Mouse (Mus musculus) c-Kit-positive CD71-negative TER-119-negative erythroid progenitor cells, embryonic 14.5 days (primary cell): ENCODE measurements around the gene 9130019O22Rik.
"Not testable (repeated sequence)": the region's sequence is repeated elsewhere in the genome, so short reads cannot be mapped to it uniquely, and the experiment has no call there.

ENCODE experiments used
- DNase-seq: peaks from one replicate; pipeline ENCODE4 v3.0.0-alpha.2; 2013; ENCODE audit warnings: low read depth

The 9130019O22Rik gene

DNA sequence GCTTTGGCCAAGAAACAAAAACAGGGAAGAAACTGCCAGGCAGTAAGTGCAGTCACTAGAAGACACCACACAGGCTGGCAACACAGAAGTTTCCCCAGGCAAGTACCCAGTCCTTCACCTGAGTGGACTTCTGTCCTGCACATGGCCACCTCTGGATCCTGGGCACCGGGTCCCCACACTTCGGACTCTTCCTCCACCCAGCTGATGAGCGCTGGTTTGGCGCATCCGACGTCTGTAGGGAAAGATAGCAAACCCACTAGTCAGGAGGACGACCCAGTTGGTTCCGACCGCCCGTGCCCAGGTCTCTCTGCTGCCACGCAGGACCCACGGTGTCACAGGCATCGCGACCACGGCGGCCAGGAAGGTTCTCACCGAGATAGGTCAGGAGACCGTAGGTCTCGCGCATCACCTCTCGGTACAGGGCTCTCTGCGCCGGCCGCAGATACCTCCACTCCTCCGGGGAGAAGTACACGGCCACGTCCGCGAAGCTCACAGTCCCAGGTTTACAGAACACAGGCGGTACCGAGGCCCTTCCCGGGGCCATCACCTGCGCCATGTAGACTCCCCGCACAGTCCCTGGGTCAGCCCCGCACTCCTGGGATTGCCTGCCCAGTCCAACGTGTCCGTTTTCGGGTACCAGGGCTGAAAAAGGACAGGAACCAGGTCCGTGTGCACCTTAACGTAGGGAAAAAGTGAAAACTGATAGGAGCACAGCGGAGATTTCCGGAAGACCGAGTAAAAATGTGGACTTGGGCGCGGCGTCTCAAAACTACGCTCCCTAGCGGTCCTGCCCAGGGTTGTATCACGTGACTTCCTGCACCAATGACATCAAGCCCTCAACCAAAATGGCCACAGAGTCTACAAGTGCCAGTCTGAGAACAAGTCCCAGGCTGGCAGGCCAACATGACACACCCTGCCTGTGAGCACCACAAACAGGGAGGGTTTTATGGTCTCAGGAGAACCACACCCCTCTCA lies 11.4 kb downstream of the 9130019O22Rik start, which contains the start of gene Zfp747:
Gene Zfp747 (minus strand): TSS at position 780 of the 975 bp plus-strand sequence.
- peak; percentile 95 for DNase-seq

DNA sequence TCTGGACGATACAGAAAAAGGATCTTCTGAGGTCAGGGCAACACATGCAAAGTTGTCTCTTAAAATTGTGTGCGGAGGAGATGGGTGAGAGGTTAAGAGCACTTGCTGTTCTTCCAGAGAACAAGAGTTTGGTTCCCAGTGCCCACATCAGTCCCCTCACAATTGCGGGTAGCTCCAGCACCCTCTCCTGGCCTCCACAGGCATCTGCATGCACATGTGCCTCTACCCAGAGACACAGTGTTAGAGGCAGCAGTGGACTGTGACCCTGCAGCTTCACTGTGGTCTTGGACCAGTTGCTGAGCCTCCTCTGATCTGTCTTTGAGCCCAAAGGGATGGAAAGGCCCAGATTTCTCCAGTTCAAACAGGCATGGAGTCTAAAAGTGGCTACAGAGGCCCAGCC lies 15.1 kb downstream of the 9130019O22Rik start:
- not testable (repeated sequence) for DNase-seq

DNA sequence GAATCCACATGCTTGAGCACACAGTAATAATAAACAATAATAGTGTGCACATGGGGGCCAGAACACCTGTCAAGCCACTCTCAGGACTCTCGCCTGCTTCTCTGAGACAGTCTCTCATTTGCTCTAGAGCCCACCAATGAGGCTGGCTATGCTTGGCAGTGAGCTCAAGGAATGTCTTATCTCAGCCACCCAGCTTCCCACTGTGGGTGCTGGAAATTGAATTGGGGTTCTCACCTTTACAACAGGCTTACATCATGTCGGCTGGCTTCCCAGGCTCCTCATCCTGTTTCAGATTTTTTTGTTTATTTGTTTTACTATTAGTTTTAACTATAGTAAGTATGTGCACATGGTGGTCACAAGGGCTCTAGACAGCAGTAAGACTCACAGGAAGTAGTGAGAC lies 15.8 kb downstream of the 9130019O22Rik start:
- no peak for DNase-seq

DNA sequence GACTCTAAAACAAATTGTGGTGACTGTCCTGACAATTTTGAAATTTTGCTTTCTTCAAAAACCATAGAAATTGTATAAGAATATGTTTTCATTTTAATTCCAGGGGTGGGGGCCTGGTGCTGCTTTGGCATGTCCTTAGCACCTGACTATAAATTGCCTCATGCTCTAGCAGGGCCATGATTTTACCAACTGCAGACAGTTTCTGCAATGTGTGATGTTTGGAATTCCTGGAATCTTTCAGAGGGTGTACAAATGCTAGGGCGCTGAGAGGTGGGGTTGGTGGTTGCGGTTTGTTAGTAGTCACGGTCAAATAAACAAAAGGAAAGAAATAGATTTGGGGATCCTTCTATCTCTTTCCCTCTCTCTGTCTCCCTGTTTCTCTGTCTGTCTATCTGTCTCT lies 20.7 kb downstream of the 9130019O22Rik start:
- no peak for DNase-seq

DNA sequence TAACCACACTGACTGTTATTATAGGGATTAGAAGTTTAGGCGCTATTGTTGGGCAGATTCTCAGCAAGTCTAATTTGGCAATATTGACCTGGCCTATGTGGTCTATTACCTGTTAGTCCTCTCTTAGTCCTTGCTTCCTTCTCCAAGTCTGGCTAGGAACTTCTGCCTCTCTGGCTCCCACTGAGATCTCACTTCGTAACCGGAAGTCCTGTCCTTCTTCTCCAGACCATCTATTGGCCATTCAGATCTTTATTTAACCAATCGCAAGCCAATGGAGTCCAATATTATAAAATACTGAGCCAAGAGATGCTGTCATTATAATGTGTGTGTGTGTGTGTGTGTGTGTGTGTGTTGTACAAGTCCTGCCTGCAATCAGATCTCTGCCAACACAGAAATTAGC lies 22.8 kb downstream of the 9130019O22Rik start:
- DNase-seq = no peak

DNA sequence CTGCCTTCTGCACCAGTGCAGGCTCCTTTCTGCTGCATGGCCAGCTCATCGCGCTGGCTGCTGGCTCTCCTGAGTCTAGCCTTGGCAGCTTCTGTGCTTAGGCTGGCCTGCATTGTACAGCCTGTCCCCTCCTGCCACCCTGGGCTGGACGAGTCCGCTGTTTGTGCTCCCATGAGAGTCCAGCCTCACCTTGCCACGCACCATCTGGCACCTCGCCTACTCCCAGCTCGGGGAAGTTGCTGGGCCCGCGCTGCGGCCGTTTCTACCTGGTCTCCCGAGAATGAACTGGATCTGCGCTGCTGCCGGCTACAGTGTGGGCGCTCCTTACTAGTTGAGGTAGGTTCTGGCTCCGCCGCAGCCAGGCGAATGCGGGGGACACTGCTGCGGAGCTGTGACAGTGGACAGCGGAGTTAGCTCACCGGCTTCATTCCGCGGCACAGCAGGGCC lies 23.5 kb downstream of the 9130019O22Rik start:
- DNase-seq = no peak

DNA sequence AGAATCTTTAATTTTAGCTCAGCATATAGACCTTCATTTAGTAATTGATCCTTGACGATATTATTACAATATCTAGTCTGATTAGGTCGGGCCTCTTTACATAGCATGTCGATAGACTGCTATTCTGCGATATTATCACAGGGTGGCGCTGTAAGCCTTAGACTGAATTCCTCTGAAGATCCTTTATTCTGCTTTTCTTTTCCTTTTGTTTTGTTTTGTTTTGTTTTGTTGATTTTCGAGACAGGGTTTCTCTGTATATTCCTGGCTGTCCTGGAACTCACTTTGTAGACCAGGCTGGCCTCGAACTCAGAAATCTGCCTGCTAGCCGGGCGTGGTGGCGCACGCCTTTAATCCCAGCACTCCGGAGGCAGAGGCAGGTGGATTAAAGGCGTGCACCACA lies 24.5 kb downstream of the 9130019O22Rik start:
- not testable (repeated sequence) for DNase-seq

DNA sequence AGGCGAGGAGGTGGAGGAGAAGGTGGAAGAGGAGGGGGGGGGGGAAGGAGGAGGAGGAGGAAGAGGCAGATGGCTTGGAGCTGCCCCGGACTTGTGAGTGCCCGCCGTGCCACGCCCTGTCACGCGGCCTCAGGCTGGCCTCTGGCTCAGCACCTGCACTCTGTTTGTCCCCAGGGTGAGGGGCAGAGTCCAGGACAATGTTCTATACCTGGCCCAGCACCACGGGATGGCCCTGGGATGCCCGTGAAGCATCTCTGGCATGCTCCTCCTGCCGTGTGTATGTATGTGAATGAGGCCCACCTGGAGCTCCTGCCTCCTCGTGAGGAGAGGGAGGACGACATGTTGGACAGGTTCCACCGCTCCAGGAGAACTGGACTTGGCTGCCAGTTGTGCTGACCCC lies 25.5 kb downstream of the 9130019O22Rik start:
- DNase-seq = no peak

DNA sequence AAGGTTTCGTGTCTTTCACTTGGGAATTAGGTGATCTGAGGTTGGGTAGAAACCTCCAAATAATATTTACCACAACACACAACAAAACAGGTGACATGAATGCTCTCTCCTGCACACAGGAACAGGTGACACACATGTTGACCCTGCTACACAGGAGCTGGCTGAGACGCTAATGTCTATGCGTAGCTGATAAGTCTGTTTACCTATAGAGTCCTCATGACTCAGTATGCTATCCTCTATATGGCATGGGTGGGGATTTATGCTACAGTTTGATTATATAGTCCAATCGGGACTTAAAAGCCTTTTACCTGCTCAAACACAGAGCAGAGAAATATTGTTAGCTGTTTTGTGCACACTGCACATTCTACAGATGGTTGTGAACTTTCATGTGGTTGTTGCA lies 26.7 kb downstream of the 9130019O22Rik start:
- DNase-seq = no peak

DNA sequence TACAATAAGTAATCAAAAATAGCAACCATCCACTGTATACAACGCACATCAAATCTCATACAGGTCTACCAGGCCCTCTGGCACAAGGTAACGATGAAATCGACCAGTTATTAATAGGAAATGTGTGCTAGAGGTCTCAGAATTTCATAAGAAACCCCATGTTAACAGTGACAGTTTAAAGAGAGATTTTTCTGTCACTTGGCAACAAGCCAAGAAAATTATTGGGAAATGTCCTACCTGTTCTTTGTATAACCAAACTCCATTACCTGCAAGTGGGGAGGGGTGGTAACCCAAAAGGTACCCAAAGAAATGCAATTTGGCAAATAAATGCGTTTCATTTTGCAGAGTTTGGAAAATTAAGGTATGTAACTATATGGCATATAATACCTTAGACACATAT lies 28.5 kb downstream of the 9130019O22Rik start:
- DNase-seq = no peak

DNA sequence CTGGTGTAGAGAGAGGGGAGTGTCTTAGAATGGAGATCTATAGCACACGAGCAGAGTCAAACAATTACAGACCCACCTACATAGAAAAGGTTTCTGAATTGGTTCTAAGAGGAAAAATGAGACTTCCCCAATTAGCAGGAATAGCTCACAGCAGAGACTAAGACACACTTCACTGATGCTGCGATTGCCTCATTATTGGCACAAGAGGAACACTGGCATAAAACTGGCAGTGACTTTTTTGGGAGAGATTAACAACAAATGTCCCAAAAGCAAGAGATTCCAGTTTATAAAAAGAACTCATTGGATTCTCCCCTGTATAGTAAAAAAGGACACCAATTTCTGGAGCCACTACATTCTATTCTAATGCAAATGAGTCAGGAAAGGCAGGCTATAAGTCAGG lies 29.1 kb downstream of the 9130019O22Rik start:
- no peak for DNase-seq

DNA sequence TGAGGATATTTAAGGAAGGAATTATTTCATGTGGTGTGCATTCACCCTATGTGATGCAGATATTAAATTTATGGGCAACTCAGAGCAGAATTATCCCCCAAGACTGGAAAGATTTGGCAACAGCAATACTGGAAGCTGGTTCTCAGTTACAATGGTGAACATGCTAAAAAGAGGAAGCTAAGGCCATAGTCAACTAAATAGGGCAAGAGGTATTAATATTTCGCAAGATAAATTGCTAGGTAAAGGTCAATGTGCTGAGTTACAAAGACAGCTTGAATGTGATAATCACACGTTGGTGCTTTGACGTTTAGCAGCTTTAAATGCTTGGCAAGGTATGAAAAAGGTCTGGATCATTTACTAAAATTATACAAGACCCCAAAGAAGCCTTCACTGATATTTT lies 31.2 kb downstream of the 9130019O22Rik start:
- DNase-seq = no peak

DNA sequence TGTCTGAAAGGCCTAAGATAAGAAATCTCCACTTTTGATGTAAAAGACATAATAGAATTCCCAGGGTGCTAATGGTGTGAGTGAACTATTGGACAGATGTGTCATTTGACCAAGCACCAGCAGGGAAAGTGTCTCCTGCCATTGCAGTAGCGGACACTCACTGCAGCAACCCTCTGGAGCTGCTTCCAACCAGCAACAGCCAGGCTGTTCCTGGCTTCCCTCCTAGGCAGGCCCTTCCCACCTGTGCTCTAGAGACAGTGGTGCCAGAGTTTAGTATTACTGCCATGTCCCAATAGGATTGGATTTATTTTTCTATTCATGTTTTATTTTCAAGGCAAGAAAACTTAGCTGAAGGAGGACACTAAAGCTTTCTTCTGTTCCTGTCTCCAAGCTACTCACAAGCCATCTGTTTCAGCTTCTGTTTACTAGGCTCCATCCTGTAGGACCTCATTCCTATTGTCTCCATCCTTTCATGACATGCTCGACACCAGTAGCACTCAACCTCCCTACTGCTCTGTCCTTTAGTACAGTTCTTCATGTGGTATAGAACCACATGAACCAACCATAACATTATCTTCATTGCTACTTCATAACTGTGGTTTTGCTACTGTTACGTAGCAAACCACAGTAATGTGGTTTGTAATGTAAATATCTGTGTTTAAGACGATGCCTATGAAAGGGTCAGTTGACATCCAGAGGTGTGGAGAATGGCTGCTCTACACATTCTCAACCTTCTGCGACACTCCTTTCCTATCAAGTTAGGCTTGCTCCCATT lies 35.5 kb downstream of the 9130019O22Rik start:
- no peak for DNase-seq

DNA sequence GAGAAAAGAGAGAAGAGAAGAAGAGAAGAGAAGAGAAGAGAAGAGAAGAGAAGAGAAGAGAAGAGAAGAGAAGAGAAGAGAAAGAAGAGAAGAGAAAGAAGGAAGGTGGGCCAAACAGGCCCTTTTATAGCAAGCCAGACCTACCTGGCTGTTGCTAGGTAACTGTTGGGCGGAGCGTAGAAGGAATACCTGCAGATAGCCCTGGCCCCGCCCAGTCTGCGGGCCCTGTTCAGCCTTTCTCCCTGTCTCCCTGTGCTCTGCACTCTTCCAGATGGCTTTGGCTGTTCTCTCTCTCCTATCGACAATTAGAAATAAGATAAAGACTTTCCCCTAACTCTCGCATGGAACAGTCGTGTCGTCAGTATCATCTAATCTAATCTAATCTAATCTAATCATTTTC lies 40.3 kb downstream of the 9130019O22Rik start:
- no peak for DNase-seq

DNA sequence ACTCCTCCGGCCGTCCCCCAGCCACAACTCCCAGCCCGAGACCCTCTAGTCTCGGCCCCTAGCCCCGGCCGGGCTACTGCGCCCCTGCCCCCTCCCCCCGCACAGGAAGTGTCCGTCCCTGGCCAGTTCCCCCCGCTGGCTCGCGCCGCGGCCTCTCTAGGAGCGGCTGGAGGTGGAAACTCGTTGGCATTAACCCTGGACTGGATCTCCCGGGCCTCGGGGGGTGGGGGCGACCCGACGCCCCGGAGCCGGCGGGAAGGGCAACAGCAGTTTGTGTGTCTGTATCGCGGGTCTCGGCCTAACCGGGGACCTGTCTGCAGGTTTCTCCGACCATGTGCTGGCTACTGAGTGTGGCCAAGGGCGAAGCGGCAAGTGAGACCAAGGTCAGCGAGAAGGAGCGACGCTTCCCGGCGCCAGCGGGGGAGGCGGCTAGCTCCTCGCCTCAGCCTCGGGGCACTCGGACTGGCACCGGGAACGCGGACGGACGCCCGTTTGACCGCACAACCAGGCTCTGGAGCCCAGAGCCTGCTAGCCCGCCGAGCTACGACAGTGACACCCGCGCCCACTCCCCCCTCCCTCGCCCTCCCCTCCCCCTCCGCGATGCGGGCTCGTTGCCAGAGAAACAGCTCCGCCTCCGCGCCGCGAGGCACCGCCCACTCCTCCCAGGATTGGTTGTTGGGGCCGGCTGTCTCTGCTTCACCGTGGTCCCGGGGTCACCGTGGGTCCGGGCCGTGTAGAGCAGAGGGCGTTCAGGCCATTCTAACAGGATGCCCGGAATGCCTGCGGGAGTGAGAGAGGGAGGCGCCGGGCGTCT lies 41.2 kb downstream of the 9130019O22Rik start, which contains the start of gene Zfp768:
Gene Zfp768 (minus strand): TSS at position 78 of the 814 bp plus-strand sequence.
- DNase-seq = peak; percentile 80

DNA sequence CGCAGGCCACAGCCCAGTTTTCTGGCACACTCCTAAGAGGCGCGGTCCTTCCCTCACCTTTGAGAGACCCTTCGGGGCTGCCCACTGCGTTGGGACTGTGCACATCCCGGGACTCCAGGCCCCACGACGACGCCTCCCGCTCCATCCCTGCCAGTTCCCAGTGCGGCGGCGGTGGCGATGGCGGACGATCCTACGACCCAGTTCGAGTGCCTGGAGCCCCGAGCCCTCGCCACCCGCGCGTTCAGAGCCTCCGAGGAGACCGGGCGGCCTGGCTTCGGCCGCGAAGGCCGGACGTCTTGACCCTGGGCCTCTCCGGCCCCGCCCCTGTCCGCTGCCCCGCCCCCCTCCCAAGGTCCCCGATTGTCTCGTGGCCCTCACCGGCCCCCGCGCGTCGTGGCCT lies 41.9 kb downstream of the 9130019O22Rik start:
- no peak for DNase-seq

DNA sequence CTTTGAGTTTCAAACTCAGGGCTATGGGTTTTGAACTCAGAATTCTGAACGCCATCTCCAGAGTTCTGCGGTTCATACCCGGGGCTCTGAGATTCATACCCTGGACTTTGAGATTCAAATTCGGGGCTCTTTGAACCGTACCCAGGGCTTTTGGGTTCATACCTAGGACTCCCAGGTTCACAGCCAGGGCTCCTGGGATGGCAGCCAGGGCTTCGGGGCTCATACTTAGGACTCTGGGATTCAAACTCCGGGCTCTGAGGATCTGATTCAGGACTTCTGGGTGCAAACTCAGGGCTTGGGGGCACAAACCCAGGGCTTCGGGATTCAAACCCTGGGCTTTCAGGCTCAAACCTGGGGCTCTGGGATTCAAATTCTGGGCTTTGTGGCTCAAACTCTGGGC lies 42.6 kb downstream of the 9130019O22Rik start:
- no peak for DNase-seq

DNA sequence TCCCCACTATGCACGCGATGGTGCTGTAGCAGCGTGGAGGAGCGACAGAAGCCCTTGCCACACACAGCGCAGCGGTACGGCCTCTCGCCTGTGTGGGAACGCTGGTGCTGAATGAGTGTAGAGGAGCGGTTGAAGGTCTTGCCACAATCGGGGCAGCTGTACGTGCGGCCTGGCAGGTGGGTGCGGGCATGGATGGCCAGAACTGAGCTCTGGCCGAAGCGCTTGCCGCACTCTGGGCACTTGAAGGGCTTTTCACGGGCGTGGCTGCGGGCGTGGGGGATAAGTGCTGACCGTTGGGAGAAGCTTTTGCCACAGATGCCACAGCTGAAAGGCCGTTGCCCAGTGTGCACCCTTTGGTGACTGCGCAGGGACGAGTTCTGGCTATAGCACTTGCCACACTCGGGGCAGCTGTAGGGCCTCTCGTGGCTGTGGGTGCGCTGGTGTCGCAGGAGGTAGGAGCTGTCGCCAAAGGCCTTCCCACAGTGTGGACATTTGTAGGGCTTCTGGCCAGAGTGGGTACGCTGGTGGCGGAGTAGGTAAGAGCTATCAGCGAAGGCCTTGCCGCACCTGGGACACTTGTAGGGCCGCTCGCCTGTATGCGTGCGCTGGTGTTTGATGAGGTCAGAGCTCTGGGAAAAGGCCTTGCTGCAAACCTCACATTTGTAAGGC lies 43.5 kb downstream of the 9130019O22Rik start:
- DNase-seq = no peak

DNA sequence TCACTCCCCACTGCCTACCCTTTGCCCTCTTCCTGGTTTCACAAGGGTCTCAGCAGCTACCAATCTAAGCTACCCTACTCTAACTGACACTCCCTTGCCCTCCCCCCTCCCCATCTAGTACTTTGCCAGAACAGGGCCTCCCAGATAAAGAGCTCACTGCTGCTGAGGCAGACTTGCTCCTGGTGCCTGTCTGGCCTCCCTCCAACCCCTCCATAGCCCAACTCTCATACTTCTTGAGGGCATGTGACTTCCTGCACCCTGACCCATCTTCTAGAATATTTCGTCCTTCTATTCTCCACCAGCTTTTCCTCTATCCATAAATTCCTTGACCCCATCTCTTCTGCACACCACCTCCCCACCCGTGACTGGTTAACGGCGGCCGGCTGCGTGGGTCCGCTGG lies 44.1 kb downstream of the 9130019O22Rik start:
- no peak for DNase-seq

DNA sequence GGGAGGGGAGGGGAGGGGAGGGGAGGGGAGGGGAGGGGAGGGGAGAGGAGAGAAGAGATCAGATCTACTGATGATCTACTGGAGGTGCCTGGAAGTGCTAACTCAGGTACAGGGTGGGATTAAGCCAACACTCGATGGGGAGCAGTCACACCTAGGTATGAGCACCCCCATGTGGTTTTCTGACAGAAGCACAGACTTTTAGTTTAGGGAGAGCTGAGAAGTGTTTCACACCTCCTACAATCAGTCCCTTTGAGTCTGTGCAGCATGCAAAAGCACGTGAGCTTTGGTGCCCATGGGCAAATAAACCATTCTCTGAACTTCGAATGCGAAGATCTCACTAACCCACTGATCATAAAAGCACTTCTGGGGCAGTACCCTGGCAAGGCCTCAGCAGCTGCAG lies 44.6 kb downstream of the 9130019O22Rik start:
- no peak for DNase-seq

DNA sequence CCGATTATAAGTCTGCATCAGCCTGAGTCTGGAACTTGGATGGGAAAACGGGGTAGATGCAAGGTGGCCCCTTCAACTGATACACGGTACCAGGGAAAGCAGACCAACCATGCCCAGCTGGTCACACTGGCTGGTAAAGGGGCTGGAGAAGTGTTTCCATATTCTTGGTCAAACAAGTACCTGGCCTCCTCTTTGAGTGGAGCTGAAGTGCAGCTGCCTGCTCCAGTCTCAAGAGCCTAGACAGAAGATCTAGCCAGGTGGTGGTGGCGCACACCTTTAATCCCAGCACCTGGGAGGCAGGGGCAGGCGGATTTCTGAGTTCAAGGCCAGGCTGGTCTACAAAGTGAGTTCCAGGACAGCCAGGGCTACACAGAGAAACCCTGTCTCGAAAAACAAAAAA lies 45.1 kb downstream of the 9130019O22Rik start:
- DNase-seq = not testable (repeated sequence)
